Mouse (Mus musculus) C2C12 (cell line): ENCODE data around the gene Gm42715.

Experiments
- CTCF ChIP-seq: IDR thresholded peaks from one replicate; pipeline ENCODE4 v1.5.1; 2011; ENCODE audit not compliant: control insufficient read depth, insufficient read depth, insufficient read length
- MAX ChIP-seq: IDR thresholded peaks from one replicate; pipeline ENCODE4 v1.6.1; 2011; ENCODE audit warnings: mild to moderate bottlenecking, control low read depth
- MYOD1 ChIP-seq: IDR thresholded peaks from one replicate; pipeline ENCODE4 v1.6.1; 2011; ENCODE audit warnings: low read depth; ENCODE audit not compliant: control insufficient read depth, insufficient read length
- MYOG ChIP-seq: IDR thresholded peaks from one replicate; pipeline ENCODE4 v1.6.1; 2011; ENCODE audit not compliant: control insufficient read depth, insufficient read length; ENCODE audit errors: extremely low read depth
- USF1 ChIP-seq: IDR thresholded peaks from one replicate; pipeline ENCODE4 v1.6.1; 2011; ENCODE audit warnings: low read depth, mild to moderate bottlenecking, control low read depth, moderate library complexity

- TF ChIP-seq MAX (no peak), CTCF (no peak), USF1 (no peak), MYOD1 (no peak), MYOG (no peak)
These were observed 65.6 kb downstream of the Gm42715 start for GRCm38 (mm10) chr7:127585031-127585430.
